Mouse (Mus musculus) E14TG2a.4 (cell line): ENCODE results near the gene Dtx1.

Source experiments
- H3K27me3 ChIP-seq: 2 replicates; pipeline ENCODE4 v1.6.1; 2014; ENCODE audit warnings: low read length, control low read depth; ENCODE audit not compliant: insufficient read depth
- H3K36me3 ChIP-seq: 2 replicates; pipeline ENCODE4 v1.6.1; 2014; ENCODE audit warnings: low read length, control low read depth; ENCODE audit not compliant: insufficient read depth
- H3K4me1 ChIP-seq: replicated peaks from 2 replicates; pipeline ENCODE4 v1.6.1; 2014; ENCODE audit warnings: low read depth, low read length, control low read depth
- H3K4me3 ChIP-seq: replicated peaks from 2 replicates; pipeline ENCODE4 v1.5.1; 2014; ENCODE audit warnings: mild to moderate bottlenecking, low read length
- H3K9me3 ChIP-seq: 2 replicates; pipeline ENCODE4 v1.6.1; 2014; ENCODE audit warnings: low read length, control low read depth
- CTCF ChIP-seq: conservative IDR thresholded peaks from 2 replicates; pipeline ENCODE4 v1.5.1; 2014; ENCODE audit warnings: low read length
- NANOG ChIP-seq: IDR thresholded peaks from 2 replicates; pipeline ENCODE4 v1.6.1; 2014; ENCODE audit warnings: borderline replicate concordance, low read length, mixed read lengths
- POU5F1 ChIP-seq: IDR thresholded peaks from 2 replicates; pipeline ENCODE4 v1.6.1; 2014; ENCODE audit warnings: low read length, borderline replicate concordance

Gene Dtx1

GRCm38 (mm10) chr5:120732740-120733139, 21.0 kb upstream of the Dtx1 start:
- no peaks in the 10 kb centered on the region for H3K9me3 ChIP-seq
- peaks cover 74% of the 10 kb centered on the region for H3K4me1 ChIP-seq
- TF ChIP-seq CTCF (no peak), POU5F1 (no peak), NANOG (no peak)
- H3K27me3 ChIP-seq = no peaks in the 10 kb centered on the region
- H3K4me3 ChIP-seq = peak overlapping the region; percentile 70
- no peaks in the 10 kb centered on the region for H3K36me3 ChIP-seq

GRCm38 (mm10) chr5:120729319-120729718, 17.6 kb upstream of the Dtx1 start:
- no peak overlapping the region for H3K4me3 ChIP-seq
- H3K27me3 ChIP-seq = no peaks in the 10 kb centered on the region
- TF ChIP-seq NANOG (no peak), POU5F1 (no peak), CTCF (no peak)
- H3K36me3 ChIP-seq = no peaks in the 10 kb centered on the region
- H3K9me3 ChIP-seq = no peaks in the 10 kb centered on the region
- peaks cover 69% of the 10 kb centered on the region for H3K4me1 ChIP-seq

- Histone ChIP-seq H3K9me3 (no peaks in the 10 kb centered on the region), H3K27me3 (no peaks in the 10 kb centered on the region), H3K4me1 (peaks cover 51% of the 10 kb centered on the region), H3K4me3 (peak overlapping the region; percentile 27), H3K36me3 (no peaks in the 10 kb centered on the region)
- TF ChIP-seq POU5F1 (no peak), CTCF (no peak), NANOG (no peak)
Measured at GRCm38 (mm10) chr5:120725811-120726455, 14.2 kb upstream of the Dtx1 start.

GRCm38 (mm10) chr5:120721005-120721404, 9.3 kb upstream of the Dtx1 start:
- H3K36me3 ChIP-seq = no peaks in the 10 kb centered on the region
- H3K9me3 ChIP-seq = peaks cover 10% of the 10 kb centered on the region
- TF ChIP-seq NANOG = no peak
- TF ChIP-seq CTCF = no peak
- TF ChIP-seq POU5F1 = no peak
- no peak overlapping the region for H3K4me3 ChIP-seq
- H3K27me3 ChIP-seq = peaks cover 4% of the 10 kb centered on the region; the same call in 1 of the 2 replicates
- H3K4me1 ChIP-seq = peaks cover 63% of the 10 kb centered on the region

GRCm38 (mm10) chr5:120718600-120719378, 7.1 kb upstream of the Dtx1 start:
- peaks cover 54% of the 10 kb centered on the region for H3K4me1 ChIP-seq
- TF ChIP-seq POU5F1 (no peak), CTCF (peak; percentile 74)
- H3K27me3 ChIP-seq = peaks cover 17% of the 10 kb centered on the region
- H3K9me3 ChIP-seq = peaks cover 10% of the 10 kb centered on the region
- H3K36me3 ChIP-seq = no peaks in the 10 kb centered on the region
- no peak overlapping the region for H3K4me3 ChIP-seq

- no peaks in the 10 kb centered on the region for H3K36me3 ChIP-seq
- H3K27me3 ChIP-seq = peaks cover 32% of the 10 kb centered on the region
- no peak overlapping the region for H3K4me3 ChIP-seq
- peaks cover 56% of the 10 kb centered on the region for H3K4me1 ChIP-seq
- no peak for TF ChIP-seq CTCF
- no peak for TF ChIP-seq NANOG
- no peak for TF ChIP-seq POU5F1
- peaks cover 10% of the 10 kb centered on the region for H3K9me3 ChIP-seq
Measured at GRCm38 (mm10) chr5:120717136-120717535, 5.4 kb upstream of the Dtx1 start.

GRCm38 (mm10) chr5:120714314-120714713, 2.6 kb upstream of the Dtx1 start:
- Histone ChIP-seq H3K9me3 (peaks cover 3% of the 10 kb centered on the region), H3K4me1 (peaks cover 57% of the 10 kb centered on the region), H3K27me3 (peaks cover 60% of the 10 kb centered on the region), H3K36me3 (no peaks in the 10 kb centered on the region), H3K4me3 (no peak overlapping the region)
- TF ChIP-seq NANOG (no peak), CTCF (peak; percentile 81)

- H3K4me1 ChIP-seq = peaks cover 53% of the 10 kb centered on the region
- TF ChIP-seq NANOG (no peak), POU5F1 (no peak), CTCF (no peak)
Measured at GRCm38 (mm10) chr5:120712721-120713120, 994 bp upstream of the Dtx1 start.

More at GRCm38 (mm10) chr5:120712721-120713120, 994 bp upstream of the Dtx1 start:
- no peaks in the 10 kb centered on the region for H3K36me3 ChIP-seq
- no peaks in the 10 kb centered on the region for H3K9me3 ChIP-seq
- H3K4me3 ChIP-seq = no peak overlapping the region
- peaks cover 72% of the 10 kb centered on the region for H3K27me3 ChIP-seq
